ENCODE assay signal across 25 mouse cellular contexts in the genomic region with DNA sequence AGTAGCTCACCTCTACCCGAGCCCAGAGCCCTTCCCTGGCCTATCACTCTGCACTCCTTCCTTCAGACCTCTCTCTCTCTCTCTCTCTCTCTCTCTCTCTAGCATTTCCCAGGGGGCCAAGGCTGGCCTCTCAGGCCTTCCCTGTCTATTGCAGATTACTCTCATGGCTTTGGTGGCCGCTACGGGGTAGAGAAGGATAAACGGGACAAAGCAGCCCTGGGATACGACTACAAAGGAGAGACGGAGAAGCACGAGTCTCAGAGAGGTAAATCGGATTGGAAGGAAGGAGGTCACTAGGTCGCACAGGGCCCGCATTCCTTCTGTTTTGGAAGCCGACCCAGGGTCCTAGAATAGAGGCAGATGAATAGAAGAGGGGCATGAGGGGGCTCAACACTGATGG. TPM values are rescaled to one million over a fixed set of nuclear protein-coding genes. Genes with fewer than 3 reads are reported as not detected.
"Had no signal": no experiment of that assay in that cellular context is flagged by ENCODE, and none has a peak within 500 bp of the region (broad histone marks: within the 10 kb centered on the region; RNA-seq: fewer than 3 reads in every experiment).

No protein-coding gene starts in this region.

- H3K9me3 ChIP-seq: heart, embryonic 13.5 days; heart, embryonic 15.5 days; hindbrain, embryonic 13.5 days; hindbrain, embryonic 15.5 days; kidney, embryonic 15.5 days; limb, embryonic 13.5 days; limb, embryonic 15.5 days had no signal

- H3K27ac ChIP-seq: heart, embryonic 13.5 days; heart, embryonic 15.5 days; hindbrain, embryonic 13.5 days; hindbrain, embryonic 15.5 days; hindbrain, postnatal 0 days; kidney, embryonic 15.5 days; kidney, postnatal 0 days; limb, embryonic 13.5 days; limb, embryonic 15.5 days had no signal

- H3K36me3 ChIP-seq: heart, embryonic 13.5 days; heart, embryonic 15.5 days; hindbrain, embryonic 13.5 days; hindbrain, embryonic 15.5 days; kidney, embryonic 15.5 days; limb, embryonic 13.5 days; limb, embryonic 15.5 days had no signal

- H3K9ac ChIP-seq: heart, embryonic 13.5 days; heart, embryonic 15.5 days; hindbrain, embryonic 13.5 days; hindbrain, embryonic 15.5 days; kidney, embryonic 15.5 days; limb, embryonic 13.5 days; limb, embryonic 15.5 days had no signal

- H3K4me1 ChIP-seq: heart, embryonic 13.5 days; heart, embryonic 15.5 days; hindbrain, embryonic 13.5 days; hindbrain, embryonic 15.5 days; kidney, embryonic 15.5 days; limb, embryonic 15.5 days had no signal

- DNase-seq: gastrocnemius, postnatal 14 days; gastrocnemius, postnatal 36 days; heart, adult 18-20 months; heart, postnatal 14 days; heart, postnatal 36 days; kidney, adult 11 months; kidney, adult 2 months; kidney, adult 9 months; kidney, postnatal 14 days; kidney, postnatal 36 days; layer of hippocampus, adult 9-11 months; layer of hippocampus, postnatal 36 days; left cerebral cortex, postnatal 4 days had no signal

- H3K27me3 ChIP-seq: heart, embryonic 13.5 days; heart, embryonic 15.5 days; hindbrain, embryonic 13.5 days; hindbrain, embryonic 15.5 days; kidney, embryonic 15.5 days; limb, embryonic 13.5 days; limb, embryonic 15.5 days had no signal

- H3K4me2 ChIP-seq: heart, embryonic 13.5 days; heart, embryonic 15.5 days; hindbrain, embryonic 13.5 days; hindbrain, embryonic 15.5 days; kidney, embryonic 15.5 days; limb, embryonic 13.5 days; limb, embryonic 15.5 days had no signal

- H3K4me3 ChIP-seq: heart, embryonic 13.5 days; heart, embryonic 15.5 days; hindbrain, embryonic 13.5 days; hindbrain, embryonic 15.5 days; kidney, embryonic 15.5 days; limb, embryonic 13.5 days; limb, embryonic 15.5 days had no signal

- ATAC-seq: hindbrain, postnatal 0 days; intestine, embryonic 16.5 days had no signal

RNA-seq across cellular contexts. Expression of gene Fbxo40, which starts 35.2 kb away (rescaled TPM):
- polyA plus RNA-seq: hindbrain, embryonic 11.5 days; hindbrain, embryonic 13.5 days; hindbrain, embryonic 15.5 days; intestine, embryonic 14.5 days; intestine, embryonic 16.5 days had no signal
